Mouse (Mus musculus) hindbrain, embryonic 11.5 days (tissue): ENCODE measurements around the gene Vps36. TPM values are rescaled to one million over a fixed set of nuclear protein-coding genes. Genes with fewer than 3 reads are reported as not detected.

Experiments used
- ATAC-seq: fragments of 200-750 bp; cut with Nextera tagmentation; 2 replicates; pipeline ENCODE4 v1.8.0; 2017; ENCODE audit warnings: mild to moderate bottlenecking, moderate TSS enrichment, moderate library complexity; ENCODE audit not compliant: low FRiP score
- DNase-seq: peaks from one replicate; pipeline ENCODE4 v3.0.0-alpha.2; 2015; ENCODE audit warnings: low spot score
- H3K27ac ChIP-seq: fragments of 300-500 bp; sonication (generic); 2 replicates; pipeline ENCODE4 v1.5.1; 2014; ENCODE audit warnings: mild to moderate bottlenecking, low read depth, low read length
- H3K27me3 ChIP-seq: fragments of 300-500 bp; sonication (generic); 2 replicates; pipeline ENCODE4 v1.6.1; 2014; ENCODE audit warnings: mild to moderate bottlenecking, low read length, moderate library complexity, mixed read lengths; ENCODE audit not compliant: control insufficient read depth, insufficient read depth
- H3K36me3 ChIP-seq: fragments of 300-500 bp; sonication (generic); 2 replicates; pipeline ENCODE4 v1.6.1; 2014; ENCODE audit warnings: mild to moderate bottlenecking, low read length, moderate library complexity, mixed read lengths; ENCODE audit not compliant: control insufficient read depth, insufficient read depth
- H3K4me1 ChIP-seq: fragments of 300-500 bp; sonication (generic); replicated peaks from 2 replicates; pipeline ENCODE4 v1.6.1; 2014; ENCODE audit warnings: low read length, mixed read lengths; ENCODE audit not compliant: control insufficient read depth, insufficient read depth
- H3K4me2 ChIP-seq: fragments of 300-500 bp; sonication (generic); replicated peaks from 2 replicates; pipeline ENCODE4 v1.6.1; 2014; ENCODE audit warnings: mild to moderate bottlenecking, low read depth, low read length
- H3K4me3 ChIP-seq: fragments of 300-500 bp; sonication (generic); 2 replicates; pipeline ENCODE4 v1.5.1; 2014; ENCODE audit warnings: low read depth, low read length
- H3K9ac ChIP-seq: fragments of 300-500 bp; sonication (generic); 2 replicates; pipeline ENCODE4 v1.6.1; 2014; ENCODE audit warnings: low read depth, low read length
- H3K9me3 ChIP-seq: fragments of 300-500 bp; sonication (generic); 2 replicates; pipeline ENCODE4 v1.6.1; 2016; ENCODE audit warnings: low read length; ENCODE audit not compliant: control insufficient read depth
- WGBS: fragments of 180-500 bp; shearing (Covaris S2); extraction: QIAGEN DNeasy Blood & Tissue Kit; methylation state at CpG from one replicate; pipeline ENCODE4 v1.1.7; 2014; 5-methylcytosine and 5-hydroxymethylcytosine counted together
- polyA plus RNA-seq: library from polyadenylated mRNA; unstranded; fragments of >200 nt; fragmentation: Nextera tagmentation; extraction: Ambion mirVana; gene quantifications from 2 replicates; pipeline ENCODE4 v1.2.1, GENCODE M21; 2014

The Vps36 gene
- polyA plus RNA-seq, 1 experiment from 2014 or later = 35.8 TPM

DNA sequence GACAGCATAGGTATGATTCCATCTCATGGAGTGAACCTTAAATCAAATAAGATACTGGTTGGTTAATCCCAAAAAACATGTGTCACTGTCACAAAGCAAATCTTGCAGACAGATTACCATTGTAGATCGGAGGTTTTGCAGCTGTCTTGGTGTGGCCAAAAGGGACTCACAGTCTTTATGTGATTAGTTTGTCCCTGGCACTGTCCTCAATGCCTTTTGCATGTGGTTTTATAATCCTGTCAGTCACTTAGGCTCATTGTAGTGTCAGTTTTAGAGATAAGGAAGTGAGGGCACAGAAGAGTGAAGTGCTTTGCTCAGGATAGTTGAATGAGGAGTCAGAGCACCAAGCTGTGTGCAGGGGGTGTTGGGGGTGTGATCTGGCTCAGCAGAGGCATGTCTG is 53.1 kb downstream of the Vps36 start:
- no peaks in the 10 kb centered on the region for H3K9me3 ChIP-seq
- no peak overlapping the region for H3K27ac ChIP-seq
- 80% methylated on average over 1 of the region's 1 CpGs for WGBS
- ATAC-seq (no peak), DNase-seq (no peak)
- H3K36me3 ChIP-seq = no peaks in the 10 kb centered on the region
- no peak overlapping the region for H3K9ac ChIP-seq
- no peak overlapping the region for H3K4me2 ChIP-seq
- H3K27me3 ChIP-seq = no peaks in the 10 kb centered on the region
- H3K4me1 ChIP-seq = no peaks in the 10 kb centered on the region
- H3K4me3 ChIP-seq = no peak overlapping the region

DNA sequence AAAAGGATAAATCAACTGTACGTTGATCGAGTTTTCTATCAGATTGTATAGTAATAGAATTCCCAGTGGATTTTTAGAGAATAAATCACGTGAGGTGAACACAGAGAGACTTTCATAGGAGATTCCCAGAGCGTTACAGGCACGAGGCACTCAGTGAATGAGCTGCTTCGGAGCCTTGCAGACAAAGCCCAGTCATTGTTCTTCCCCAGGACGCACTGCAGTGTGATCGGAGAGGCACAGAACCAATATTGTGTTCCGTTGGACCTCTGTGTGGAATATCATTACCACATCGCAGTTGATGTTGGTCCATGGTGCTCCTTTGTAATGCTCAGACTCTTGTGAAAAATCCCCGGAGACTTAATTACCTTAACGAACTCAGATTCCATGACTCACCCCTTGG is 55.3 kb downstream of the Vps36 start:
- no peak overlapping the region for H3K9ac ChIP-seq
- no peak overlapping the region for H3K27ac ChIP-seq
- H3K9me3 ChIP-seq = no peaks in the 10 kb centered on the region
- no peaks in the 10 kb centered on the region for H3K36me3 ChIP-seq
- no peaks in the 10 kb centered on the region for H3K27me3 ChIP-seq
- H3K4me3 ChIP-seq = no peak overlapping the region
- H3K4me1 ChIP-seq = no peaks in the 10 kb centered on the region
- DNase-seq = no peak
- ATAC-seq = no peak
- no peak overlapping the region for H3K4me2 ChIP-seq
- 77% methylated on average over 12 of the region's 12 CpGs for WGBS

DNA sequence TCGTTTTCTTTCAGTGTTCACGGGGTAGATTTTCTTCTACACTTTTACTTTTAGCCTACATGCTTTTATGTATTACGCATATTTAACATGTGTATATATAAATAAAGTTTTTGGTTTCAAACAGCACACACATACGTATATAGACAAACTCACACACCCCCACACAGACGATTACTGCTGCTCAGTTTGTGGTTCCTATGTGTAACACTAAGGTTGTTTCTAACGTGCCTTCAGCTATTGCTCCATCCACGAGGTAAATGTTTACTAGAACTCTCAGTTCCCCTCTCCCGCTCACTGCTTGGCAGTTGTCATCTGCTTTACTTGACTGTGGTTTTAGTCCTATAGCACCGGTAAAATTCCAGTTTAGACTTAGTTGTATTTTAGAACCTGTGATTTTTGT is 56.5 kb downstream of the Vps36 start:
- Histone ChIP-seq H3K9me3 (no peaks in the 10 kb centered on the region), H3K36me3 (no peaks in the 10 kb centered on the region), H3K27ac (no peak overlapping the region), H3K9ac (no peak overlapping the region), H3K4me3 (no peak overlapping the region), H3K4me1 (no peaks in the 10 kb centered on the region), H3K4me2 (no peak overlapping the region), H3K27me3 (no peaks in the 10 kb centered on the region)
- ATAC-seq = no peak
- no peak for DNase-seq
- WGBS = 84% methylated on average over 9 of the region's 9 CpGs

DNA sequence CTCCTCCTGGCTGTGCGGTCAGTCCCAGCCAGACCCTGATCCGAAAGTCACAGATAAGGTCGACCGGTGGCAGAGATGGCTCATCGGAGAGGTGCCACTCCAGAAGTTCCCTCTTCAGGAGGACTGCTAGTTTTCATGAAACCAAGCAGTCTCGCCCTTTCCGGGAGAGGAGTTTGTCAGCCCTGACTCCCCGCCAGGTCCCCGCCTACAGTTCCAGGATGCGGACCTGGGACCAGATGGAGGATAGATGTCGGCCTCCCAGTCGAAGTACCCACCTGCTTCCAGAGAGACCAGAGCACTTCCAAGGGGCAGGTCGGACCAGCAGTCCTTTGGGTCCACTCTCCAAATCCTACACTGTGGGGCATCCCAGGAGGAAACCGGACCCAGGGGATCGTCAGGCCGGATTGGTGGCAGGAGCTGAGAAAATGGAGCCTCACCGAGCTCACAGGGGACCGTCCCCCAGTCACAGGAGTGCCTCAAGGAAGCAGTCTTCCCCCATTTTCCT is 66.4 kb downstream of the Vps36 start:
- ATAC-seq (no peak), DNase-seq (no peak)
- H3K4me3 ChIP-seq = no peak overlapping the region
- no peaks in the 10 kb centered on the region for H3K36me3 ChIP-seq
- H3K9ac ChIP-seq = no peak overlapping the region
- H3K27ac ChIP-seq = no peak overlapping the region
- H3K4me1 ChIP-seq = no peaks in the 10 kb centered on the region
- WGBS = 85% methylated on average over 18 of the region's 18 CpGs
- no peaks in the 10 kb centered on the region for H3K9me3 ChIP-seq
- no peak overlapping the region for H3K4me2 ChIP-seq
- no peaks in the 10 kb centered on the region for H3K27me3 ChIP-seq

DNA sequence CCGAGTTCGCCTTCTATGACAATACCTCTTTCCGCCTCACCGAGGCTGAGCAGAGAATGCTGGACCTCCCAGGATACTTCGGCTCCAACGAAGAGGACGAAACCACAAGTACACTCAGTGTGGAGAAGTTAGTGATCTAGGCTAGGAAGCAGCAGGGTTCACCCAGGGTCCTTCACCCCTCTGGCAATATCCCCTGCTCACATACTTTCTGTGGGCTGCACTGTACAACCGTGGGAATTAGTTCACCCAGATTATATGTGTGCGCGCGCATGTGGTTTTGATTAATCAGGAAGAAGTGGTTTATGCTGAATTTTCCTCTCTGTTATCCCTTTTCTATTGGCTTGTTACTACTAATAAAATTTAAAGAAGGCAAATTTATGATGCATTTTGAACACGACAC is 66.9 kb downstream of the Vps36 start:
- no peak overlapping the region for H3K4me3 ChIP-seq
- H3K4me1 ChIP-seq = no peaks in the 10 kb centered on the region
- H3K9me3 ChIP-seq = no peaks in the 10 kb centered on the region
- no peak overlapping the region for H3K27ac ChIP-seq
- DNase-seq (no peak), ATAC-seq (no peak)
- H3K4me2 ChIP-seq = no peak overlapping the region
- H3K9ac ChIP-seq = no peak overlapping the region
- H3K27me3 ChIP-seq = no peaks in the 10 kb centered on the region
- H3K36me3 ChIP-seq = no peaks in the 10 kb centered on the region
- 74% methylated on average over 12 of the region's 12 CpGs for WGBS

DNA sequence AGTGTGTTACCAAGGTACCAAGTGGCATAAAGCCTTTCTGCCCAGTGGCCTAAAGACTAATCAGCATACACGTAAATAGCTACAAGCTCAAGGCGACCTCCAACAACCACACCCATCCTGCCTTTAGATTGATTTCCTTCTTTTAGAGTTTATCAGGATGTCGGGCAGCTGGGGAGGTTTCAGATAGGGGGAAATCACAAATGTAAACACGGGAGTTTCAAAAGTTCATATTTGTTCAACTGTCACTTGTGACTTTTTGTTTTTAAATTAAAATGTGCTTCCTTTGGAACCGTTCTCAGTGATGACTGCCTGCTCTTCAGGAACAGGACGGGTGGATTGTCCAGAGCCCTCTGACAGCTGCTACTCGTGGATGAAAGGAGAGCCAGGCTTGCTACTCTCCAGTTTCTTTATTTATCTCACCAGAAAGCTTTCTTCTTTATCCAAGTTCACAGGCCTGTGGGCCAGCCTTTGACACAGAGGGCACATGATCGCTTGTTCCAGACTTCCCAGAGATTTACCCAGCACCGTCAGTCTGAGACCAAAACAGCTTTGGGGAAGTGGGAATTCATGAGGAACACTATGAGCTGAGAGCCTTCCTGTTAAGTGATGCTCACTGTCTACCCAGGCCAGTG is 67.6 kb downstream of the Vps36 start:
- Histone ChIP-seq H3K4me3 (no peak overlapping the region), H3K27me3 (no peaks in the 10 kb centered on the region), H3K27ac (no peak overlapping the region), H3K4me2 (no peak overlapping the region), H3K36me3 (no peaks in the 10 kb centered on the region), H3K9ac (no peak overlapping the region), H3K9me3 (no peaks in the 10 kb centered on the region), H3K4me1 (no peaks in the 10 kb centered on the region)
- DNase-seq (no peak), ATAC-seq (no peak)
- 57% methylated on average over 9 of the region's 9 CpGs for WGBS

DNA sequence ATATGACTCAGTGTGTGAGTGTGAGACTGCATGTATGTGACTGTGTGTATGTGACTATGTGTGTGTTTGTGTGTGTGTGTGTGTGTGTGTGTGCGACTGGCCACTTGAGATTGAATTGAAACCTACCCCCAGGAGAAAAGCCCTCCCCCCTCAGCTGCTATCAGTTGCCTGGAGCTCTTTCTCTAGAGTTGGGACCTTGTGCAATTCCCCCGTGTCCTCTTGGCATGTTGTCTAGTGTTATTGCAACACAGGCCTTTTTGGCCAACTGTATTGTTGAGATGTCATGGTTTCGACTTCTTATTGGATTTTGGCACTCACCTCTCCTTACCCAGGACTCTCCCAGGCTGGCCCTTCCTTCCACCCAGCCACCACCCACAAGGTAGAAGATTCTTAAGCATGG is 69.7 kb downstream of the Vps36 start:
- DNase-seq (no peak), ATAC-seq (no peak)
- H3K9me3 ChIP-seq = no peaks in the 10 kb centered on the region
- 88% methylated on average over 3 of the region's 3 CpGs for WGBS
- H3K27me3 ChIP-seq = no peaks in the 10 kb centered on the region
- H3K4me2 ChIP-seq = no peak overlapping the region
- no peak overlapping the region for H3K4me3 ChIP-seq
- H3K27ac ChIP-seq = no peak overlapping the region
- H3K4me1 ChIP-seq = no peaks in the 10 kb centered on the region
- no peaks in the 10 kb centered on the region for H3K36me3 ChIP-seq
- H3K9ac ChIP-seq = no peak overlapping the region

DNA sequence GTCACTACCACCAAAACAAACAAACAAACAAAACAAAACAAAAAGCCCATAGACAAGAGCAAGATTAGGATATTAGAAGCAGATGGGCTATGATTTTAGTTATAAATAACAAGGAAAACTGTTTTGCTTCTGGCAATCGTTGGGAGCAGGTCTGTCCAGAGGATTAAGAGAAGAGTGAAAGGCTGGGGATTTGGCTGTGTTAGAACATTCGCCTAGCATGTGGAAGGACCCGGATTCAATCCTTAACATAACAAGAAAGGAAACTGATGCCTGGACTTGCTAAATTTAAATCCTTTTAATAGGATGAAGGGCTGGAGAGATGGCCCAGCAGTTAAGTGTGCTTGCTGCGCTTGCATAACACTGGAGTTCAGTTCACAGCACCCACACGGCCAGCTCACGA is 71.7 kb downstream of the Vps36 start:
- Histone ChIP-seq H3K4me2 (no peak overlapping the region), H3K36me3 (no peaks in the 10 kb centered on the region), H3K9ac (no peak overlapping the region), H3K9me3 (no peaks in the 10 kb centered on the region), H3K4me3 (no peak overlapping the region), H3K4me1 (no peaks in the 10 kb centered on the region), H3K27ac (no peak overlapping the region), H3K27me3 (no peaks in the 10 kb centered on the region)
- ATAC-seq (no peak), DNase-seq (no peak)
- 84% methylated on average over 6 of the region's 6 CpGs for WGBS

DNA sequence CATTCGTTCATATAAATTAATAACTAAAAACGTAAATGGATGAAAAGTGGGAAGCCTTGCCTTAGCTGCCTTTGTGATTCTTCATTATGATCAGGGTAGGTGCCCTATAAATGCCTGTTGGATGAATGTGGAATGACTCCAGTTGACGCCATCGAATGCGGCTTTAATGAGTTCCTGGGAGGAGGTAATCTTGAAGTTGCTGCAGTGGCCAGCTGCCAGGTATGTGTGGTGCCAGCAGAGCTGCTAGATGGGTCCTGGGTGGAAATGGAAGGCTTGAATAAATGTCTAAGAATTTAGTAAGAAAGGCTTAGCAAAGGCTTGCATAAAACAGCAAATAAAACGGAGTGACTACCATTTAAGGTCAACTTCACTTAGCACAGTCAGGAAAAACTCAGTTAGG is 72.2 kb downstream of the Vps36 start:
- Histone ChIP-seq H3K4me3 (no peak overlapping the region), H3K4me1 (no peaks in the 10 kb centered on the region), H3K27ac (no peak overlapping the region), H3K9me3 (no peaks in the 10 kb centered on the region), H3K4me2 (no peak overlapping the region), H3K36me3 (no peaks in the 10 kb centered on the region), H3K27me3 (no peaks in the 10 kb centered on the region), H3K9ac (no peak overlapping the region)
- no peak for ATAC-seq
- WGBS = 93% methylated on average over 6 of the region's 6 CpGs
- no peak for DNase-seq
